Mouse (Mus musculus): ENCODE measurements around the gene Nup85.

GRCm38 (mm10) chr11:115625877-115626276, 61.6 kb downstream of the Nup85 start:
- TF ChIP-seq CTCF (IDR thresholded peaks at IDR 0.05; ENCODE audit: low read depth, low read length) = no peak
- TF ChIP-seq EP300 (IDR thresholded peaks at IDR 0.05; ENCODE audit: insufficient read depth, low read depth, low read length) = no peak
